Mouse (Mus musculus) C2C12 (cell line): ENCODE data around the gene Tmem30b.

Source experiments
- CEBPB ChIP-seq: IDR thresholded peaks from one replicate; pipeline ENCODE4 v1.6.1; 2011; ENCODE audit warnings: low read depth, mild to moderate bottlenecking, control low read depth, moderate library complexity
- CTCF ChIP-seq: IDR thresholded peaks from one replicate; pipeline ENCODE4 v1.5.1; 2011; ENCODE audit not compliant: control insufficient read depth, insufficient read depth, insufficient read length
- FOSL1 ChIP-seq: IDR thresholded peaks from one replicate; pipeline ENCODE4 v1.8.0; 2011; ENCODE audit warnings: mild to moderate bottlenecking, low read length; ENCODE audit not compliant: poor library complexity, insufficient read depth, severe bottlenecking
- MAX ChIP-seq: IDR thresholded peaks from one replicate; pipeline ENCODE4 v1.6.1; 2011; ENCODE audit warnings: mild to moderate bottlenecking, control low read depth
- MYOD1 ChIP-seq: IDR thresholded peaks from one replicate; pipeline ENCODE4 v1.6.1; 2011; ENCODE audit warnings: low read depth; ENCODE audit not compliant: control insufficient read depth, insufficient read length
- MYOG ChIP-seq: IDR thresholded peaks from one replicate; pipeline ENCODE4 v1.6.1; 2011; ENCODE audit not compliant: control insufficient read depth, insufficient read length; ENCODE audit errors: extremely low read depth
- USF1 ChIP-seq: IDR thresholded peaks from one replicate; pipeline ENCODE4 v1.6.1; 2011; ENCODE audit warnings: low read depth, mild to moderate bottlenecking, control low read depth, moderate library complexity

- TF ChIP-seq CTCF (no peak), MAX (no peak), MYOG (no peak), MYOD1 (no peak), FOSL1 (no peak), USF1 (no peak), CEBPB (no peak)
These were observed 39.1 kb upstream of the Tmem30b start for GRCm38 (mm10) chr12:73585241-73585801.
